Mouse (Mus musculus): ENCODE data around the gene Tbl2. TPM values are rescaled to one million over a fixed set of nuclear protein-coding genes. Genes with fewer than 3 reads are reported as not detected.

The Tbl2 gene
- polyA plus RNA-seq, 1 experiment from 2014 or later = 14.9 TPM

DNA sequence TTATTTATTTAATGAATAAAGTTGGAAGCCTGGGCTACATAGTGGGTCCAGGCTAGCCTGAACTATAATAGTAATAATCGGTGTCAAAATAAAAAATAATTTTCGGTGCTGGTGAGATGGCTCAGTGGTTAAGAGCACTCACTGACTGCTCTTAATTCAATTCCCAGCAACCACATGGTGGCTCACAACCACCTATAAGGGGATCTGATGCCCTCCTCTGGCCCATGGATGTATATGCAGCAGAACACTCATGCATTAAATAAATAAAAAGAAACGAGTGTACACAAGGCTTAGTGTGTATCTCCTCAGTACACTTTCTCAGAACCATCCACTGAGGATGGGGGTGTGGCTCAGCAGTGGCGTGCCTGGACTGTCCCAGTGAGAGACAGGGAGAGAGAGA is 28.7 kb upstream of the Tbl2 start:
- H3K9ac ChIP-seq = no peak overlapping the region
- H3K4me2 ChIP-seq = no peak overlapping the region
- H3K4me1 ChIP-seq (replicated peaks) = no peaks in the 10 kb centered on the region
- no peaks in the 10 kb centered on the region for H3K36me3 ChIP-seq
- H3K27ac ChIP-seq = no peak overlapping the region
- no peak overlapping the region for H3K4me3 ChIP-seq
- H3K27me3 ChIP-seq = peaks cover 20% of the 10 kb centered on the region
- no peaks in the 10 kb centered on the region for H3K9me3 ChIP-seq
- 61% methylated on average over 4 of the region's 4 CpGs for WGBS
- ATAC-seq (ENCODE audit: low FRiP score) = no peak

DNA sequence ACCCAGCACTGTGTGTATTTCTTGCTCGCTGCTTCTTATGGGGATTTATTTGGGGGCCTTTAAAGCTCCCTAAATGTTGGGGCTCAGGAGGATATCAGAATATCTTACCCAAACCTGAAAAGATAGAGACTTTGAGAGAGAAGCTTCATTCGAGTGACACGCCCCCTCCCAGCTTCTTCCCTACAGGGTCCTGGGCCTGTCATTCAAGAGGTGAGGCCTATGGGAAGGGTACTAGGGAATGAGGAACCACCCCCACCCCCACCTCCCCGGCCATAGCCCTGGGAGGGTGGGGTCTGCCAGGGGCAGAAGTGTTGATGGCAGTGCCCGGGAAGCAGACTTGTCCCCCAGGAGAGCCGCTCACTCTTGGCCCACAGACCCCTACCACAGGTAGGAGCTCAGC is 23.3 kb upstream of the Tbl2 start:
- H3K4me3 ChIP-seq = no peak overlapping the region
- WGBS = 63% methylated on average over 6 of the region's 6 CpGs
- no peak overlapping the region for H3K27ac ChIP-seq
- H3K36me3 ChIP-seq = no peaks in the 10 kb centered on the region
- H3K9me3 ChIP-seq = no peaks in the 10 kb centered on the region
- no peak for ATAC-seq (ENCODE audit: low FRiP score)
- H3K4me2 ChIP-seq = no peak overlapping the region
- peaks cover 35% of the 10 kb centered on the region; the same call in 1 of the 2 replicates for H3K27me3 ChIP-seq
- H3K9ac ChIP-seq = no peak overlapping the region
- no peaks in the 10 kb centered on the region for H3K4me1 ChIP-seq (replicated peaks)

DNA sequence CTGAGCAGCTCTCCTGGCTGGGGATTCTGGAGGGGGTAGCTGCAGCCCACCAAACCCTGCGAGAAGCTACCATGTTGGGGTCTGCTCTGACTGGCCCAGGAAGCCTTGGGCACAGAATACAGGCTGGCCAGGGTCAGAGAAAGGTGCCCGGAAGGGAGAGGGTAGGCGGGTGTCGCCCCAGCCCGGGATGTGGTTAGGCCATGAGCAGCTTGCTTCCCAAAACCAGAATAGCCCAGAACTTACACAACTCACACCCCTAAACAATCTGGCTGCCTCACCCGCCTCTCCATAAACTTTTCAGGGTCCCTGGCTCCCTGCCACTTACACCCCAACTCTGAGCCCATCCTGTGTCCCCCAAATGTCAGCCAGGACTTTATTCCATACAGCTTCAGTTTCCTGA is 21.8 kb upstream of the Tbl2 start:
- Histone ChIP-seq H3K27ac (no peak overlapping the region), H3K4me3 (no peak overlapping the region), H3K4me1 (replicated peaks) (no peaks in the 10 kb centered on the region), H3K36me3 (no peaks in the 10 kb centered on the region), H3K4me2 (no peak overlapping the region), H3K9me3 (no peaks in the 10 kb centered on the region), H3K27me3 (peaks cover 35% of the 10 kb centered on the region), H3K9ac (no peak overlapping the region)
- WGBS = 86% methylated on average over 6 of the region's 6 CpGs
- ATAC-seq (ENCODE audit: low FRiP score) = no peak

DNA sequence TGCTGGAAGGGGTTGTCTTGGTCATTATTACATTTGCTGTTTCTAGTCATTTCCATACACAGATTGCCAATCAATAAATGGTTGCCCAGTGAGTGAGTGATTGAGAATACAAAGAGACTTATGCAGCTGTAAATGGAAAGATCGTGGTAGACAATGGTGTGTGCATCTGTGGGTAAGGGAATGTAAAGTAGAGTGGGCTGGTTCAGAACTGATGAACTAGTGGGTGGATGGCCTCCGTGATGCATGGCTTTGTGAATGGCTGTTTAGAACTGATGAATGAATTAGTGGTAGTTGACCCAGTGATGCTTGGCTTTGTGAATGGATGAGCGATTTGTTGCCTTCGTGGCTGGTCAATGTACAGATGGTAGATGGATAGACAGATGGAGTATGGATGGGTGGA is 19.7 kb upstream of the Tbl2 start:
- Histone ChIP-seq H3K4me1 (replicated peaks) (peaks cover 11% of the 10 kb centered on the region), H3K4me3 (no peak overlapping the region), H3K27me3 (peaks cover 55% of the 10 kb centered on the region), H3K27ac (no peak overlapping the region), H3K9ac (no peak overlapping the region), H3K36me3 (no peaks in the 10 kb centered on the region), H3K9me3 (no peaks in the 10 kb centered on the region), H3K4me2 (no peak overlapping the region)
- WGBS = 88% methylated on average over 4 of the region's 4 CpGs
- no peak for ATAC-seq (ENCODE audit: low FRiP score)

DNA sequence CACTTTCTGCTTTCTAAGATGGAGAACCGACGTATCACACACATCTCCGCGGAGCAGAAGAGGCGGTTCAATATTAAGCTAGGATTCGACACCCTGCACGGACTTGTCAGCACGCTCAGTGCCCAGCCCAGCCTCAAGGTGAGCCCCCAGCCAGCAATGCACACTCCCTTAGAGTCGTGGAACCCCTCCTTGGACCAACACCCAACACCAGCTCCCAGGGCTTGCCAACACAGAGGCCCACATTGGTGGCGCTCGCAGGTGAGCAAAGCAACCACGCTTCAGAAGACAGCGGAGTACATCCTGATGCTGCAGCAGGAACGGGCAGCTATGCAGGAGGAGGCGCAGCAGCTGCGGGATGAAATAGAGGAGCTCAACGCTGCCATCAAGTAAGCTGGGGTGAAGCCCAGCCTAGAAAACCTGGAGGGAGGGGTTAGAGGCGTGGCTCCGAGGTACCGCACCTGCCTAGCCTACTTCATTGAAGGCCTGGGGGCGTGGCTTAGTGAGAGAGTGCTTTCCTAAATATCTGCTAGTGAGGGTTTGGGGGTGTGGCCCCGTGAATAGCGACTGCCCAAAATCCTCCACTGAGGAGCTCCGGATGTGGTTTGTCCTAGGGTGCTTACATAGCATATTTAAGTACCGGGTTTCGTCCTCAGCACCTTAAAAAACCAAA is 15.6 kb upstream of the Tbl2 start:
- Histone ChIP-seq H3K9ac (peak overlapping the region; percentile 24; the same call in 1 of the 2 replicates), H3K36me3 (no peaks in the 10 kb centered on the region), H3K27me3 (peaks cover 70% of the 10 kb centered on the region), H3K9me3 (no peaks in the 10 kb centered on the region), H3K4me3 (peak overlapping the region; percentile 24), H3K4me1 (replicated peaks) (peaks cover 11% of the 10 kb centered on the region), H3K27ac (no peak overlapping the region), H3K4me2 (peak overlapping the region; percentile 47)
- no peak for ATAC-seq (ENCODE audit: low FRiP score)
- 6% methylated on average over 26 of the region's 26 CpGs for WGBS

DNA sequence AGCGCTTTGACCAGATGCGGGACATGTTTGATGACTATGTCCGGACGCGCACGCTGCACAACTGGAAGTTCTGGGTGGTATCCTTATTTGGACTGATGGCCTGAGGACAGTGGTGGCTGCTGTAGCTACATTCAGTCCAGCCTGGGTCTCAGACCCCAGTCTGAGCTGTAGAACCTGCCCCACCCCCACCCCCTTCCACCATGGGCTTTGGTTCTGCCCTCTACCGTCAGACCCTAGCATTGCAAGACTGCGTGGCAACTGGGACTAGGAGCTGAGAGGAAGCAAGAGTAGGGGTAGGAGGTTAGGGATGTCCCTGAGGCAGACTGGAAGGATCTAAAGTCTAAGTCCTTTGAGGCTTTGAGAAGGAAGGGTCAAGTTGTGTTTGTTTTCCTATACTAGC is 14.9 kb upstream of the Tbl2 start:
- no peak overlapping the region for H3K9ac ChIP-seq
- peak overlapping the region; percentile 47 for H3K4me2 ChIP-seq
- peaks cover 11% of the 10 kb centered on the region for H3K4me1 ChIP-seq (replicated peaks)
- no peaks in the 10 kb centered on the region for H3K36me3 ChIP-seq
- WGBS = 7% methylated on average over 8 of the region's 8 CpGs
- ATAC-seq (ENCODE audit: low FRiP score) = no peak
- H3K9me3 ChIP-seq = no peaks in the 10 kb centered on the region
- peaks cover 70% of the 10 kb centered on the region for H3K27me3 ChIP-seq
- peak overlapping the region; percentile 24 for H3K4me3 ChIP-seq
- no peak overlapping the region for H3K27ac ChIP-seq

DNA sequence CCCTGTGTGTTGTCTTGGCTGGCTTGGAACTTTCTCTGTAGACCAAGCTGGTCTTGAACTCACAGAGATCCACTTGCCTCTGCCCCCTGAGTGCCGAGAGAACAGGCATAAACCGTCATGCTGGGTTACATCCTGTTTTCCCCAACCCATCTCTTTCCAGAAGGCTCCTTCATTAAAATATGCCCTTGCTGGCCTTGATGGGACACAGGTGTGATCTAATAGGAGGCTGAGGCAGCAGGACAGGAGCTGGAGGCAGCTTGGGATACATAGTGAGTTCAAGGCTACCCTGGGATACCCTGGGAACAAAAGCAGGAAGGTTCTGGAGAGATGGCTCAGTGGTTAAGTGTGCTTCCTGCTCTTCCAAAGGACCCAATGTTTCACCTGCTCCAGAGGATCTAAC is 9.6 kb upstream of the Tbl2 start:
- no peaks in the 10 kb centered on the region for H3K4me1 ChIP-seq (replicated peaks)
- no peak overlapping the region for H3K4me3 ChIP-seq
- H3K4me2 ChIP-seq = no peak overlapping the region
- 78% methylated on average over 2 of the region's 2 CpGs for WGBS
- H3K9ac ChIP-seq = no peak overlapping the region
- peaks cover 24% of the 10 kb centered on the region for H3K27me3 ChIP-seq
- no peak overlapping the region for H3K27ac ChIP-seq
- no peak for ATAC-seq (ENCODE audit: low FRiP score)
- no peaks in the 10 kb centered on the region for H3K36me3 ChIP-seq
- H3K9me3 ChIP-seq = no peaks in the 10 kb centered on the region

DNA sequence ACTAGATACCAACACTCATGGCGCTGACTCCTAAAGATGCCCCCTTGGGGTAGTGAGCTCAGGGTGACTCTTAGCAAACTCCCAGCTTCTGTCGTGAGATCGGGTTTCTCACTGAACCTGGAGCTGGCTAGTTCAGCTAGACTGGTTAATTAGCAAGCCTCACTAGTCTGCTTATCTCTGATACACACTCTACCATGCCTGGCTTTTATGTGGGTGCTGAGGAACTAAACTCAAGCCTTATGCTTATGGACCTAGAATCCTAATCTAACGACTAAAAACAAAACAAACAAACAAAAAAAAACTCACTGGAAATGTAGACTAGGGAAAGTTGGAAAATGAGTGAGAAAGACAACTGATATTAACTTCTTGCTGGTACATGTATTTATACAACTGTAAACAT is 5.0 kb upstream of the Tbl2 start:
- ATAC-seq (ENCODE audit: low FRiP score) = no peak
- Histone ChIP-seq H3K9ac (no peak overlapping the region), H3K4me1 (replicated peaks) (peaks cover 7% of the 10 kb centered on the region; the same call in 1 of the 2 replicates), H3K36me3 (no peaks in the 10 kb centered on the region), H3K4me3 (no peak overlapping the region), H3K4me2 (no peak overlapping the region), H3K9me3 (no peaks in the 10 kb centered on the region), H3K27ac (no peak overlapping the region), H3K27me3 (0 out of 2 replicates have a peak, but pooled peaks cover 4% of the 10 kb centered on the region)
- 67% methylated on average over 4 of the region's 4 CpGs for WGBS

DNA sequence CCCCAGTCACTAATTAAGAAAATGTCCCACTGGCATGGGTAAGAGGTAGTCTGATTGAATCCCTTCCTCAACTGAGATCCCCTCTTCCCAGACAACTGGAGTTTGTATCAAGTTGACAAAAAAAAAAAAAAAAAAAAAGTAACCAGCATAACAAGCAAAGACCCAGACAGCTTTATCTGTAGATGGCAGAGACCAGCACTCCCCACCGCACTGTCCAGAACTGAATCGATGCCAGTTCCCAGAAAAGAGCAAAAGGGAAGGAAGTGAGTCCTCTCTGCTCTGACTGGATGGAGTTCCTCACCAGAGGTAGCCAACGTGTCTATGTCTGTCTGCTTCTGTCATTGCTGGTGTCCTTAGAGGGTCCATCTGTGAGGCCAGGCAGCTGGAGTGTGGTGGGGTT is 3.9 kb upstream of the Tbl2 start:
- 85% methylated on average over 3 of the region's 3 CpGs for WGBS
- ATAC-seq (ENCODE audit: low FRiP score) = no peak

DNA sequence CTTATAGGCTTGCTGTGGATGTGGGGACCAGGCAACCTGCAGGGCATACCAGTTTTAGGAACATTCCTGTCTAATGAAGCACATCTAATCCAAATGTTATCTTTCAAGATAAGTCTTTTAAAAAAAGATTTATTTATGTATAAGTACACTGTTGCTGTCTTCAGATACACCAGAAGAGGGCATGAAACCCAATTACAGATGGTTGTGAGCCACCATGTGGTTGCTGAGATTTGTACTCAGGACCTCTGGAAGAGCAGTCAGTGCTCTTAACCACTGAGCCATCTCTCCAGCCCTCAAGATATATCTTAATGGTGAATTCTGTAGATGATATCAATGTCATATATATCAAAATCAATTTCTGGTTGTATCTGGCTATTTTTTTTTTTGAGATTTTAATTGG is 3.5 kb upstream of the Tbl2 start:
- no peak for ATAC-seq (ENCODE audit: low FRiP score)
- Histone ChIP-seq H3K36me3 (no peaks in the 10 kb centered on the region), H3K4me2 (no peak overlapping the region), H3K4me1 (replicated peaks) (peaks cover 15% of the 10 kb centered on the region), H3K4me3 (no peak overlapping the region), H3K27me3 (0 out of 2 replicates have a peak, but pooled peaks cover 4% of the 10 kb centered on the region), H3K9me3 (no peaks in the 10 kb centered on the region), H3K9ac (no peak overlapping the region), H3K27ac (no peak overlapping the region)

More for the DNA sequence above, 3.9 kb upstream of the Tbl2 start:
- 0 out of 2 replicates have a peak, but pooled peaks cover 4% of the 10 kb centered on the region for H3K27me3 ChIP-seq
- H3K4me3 ChIP-seq = no peak overlapping the region
- no peak overlapping the region for H3K9ac ChIP-seq
- H3K27ac ChIP-seq = no peak overlapping the region
- H3K4me1 ChIP-seq (replicated peaks) = peaks cover 14% of the 10 kb centered on the region
- H3K36me3 ChIP-seq = no peaks in the 10 kb centered on the region
- no peaks in the 10 kb centered on the region for H3K9me3 ChIP-seq
- H3K4me2 ChIP-seq = no peak overlapping the region

DNA sequence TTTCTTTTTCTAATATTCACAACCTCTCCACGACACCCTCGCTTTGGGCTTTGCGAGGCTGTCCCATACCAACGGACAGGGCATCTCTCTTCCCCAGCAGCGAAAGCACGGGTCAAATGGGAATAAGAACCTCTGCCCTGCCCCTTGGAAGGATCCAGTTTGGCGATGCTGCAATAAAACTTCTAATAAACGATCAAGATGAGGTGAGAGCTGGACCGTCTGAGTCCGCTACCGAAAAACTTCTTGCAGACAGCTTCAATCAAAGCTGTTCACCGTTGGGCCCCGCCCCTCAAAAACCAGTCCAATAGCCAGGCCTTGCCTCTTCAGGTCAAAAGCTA is 773 bp upstream of the Tbl2 start:
- H3K9ac ChIP-seq = peak overlapping the region; percentile 81
- peak overlapping the region; percentile 81; the same call in 1 of the 2 replicates for H3K27ac ChIP-seq
- H3K27me3 ChIP-seq = no peaks in the 10 kb centered on the region
- ATAC-seq (ENCODE audit: low FRiP score) = no peak
- peaks cover 15% of the 10 kb centered on the region for H3K4me1 ChIP-seq (replicated peaks)
- H3K4me2 ChIP-seq = peak overlapping the region; percentile 82
- H3K36me3 ChIP-seq = no peaks in the 10 kb centered on the region
- peak overlapping the region; percentile 70 for H3K4me3 ChIP-seq
- no peaks in the 10 kb centered on the region for H3K9me3 ChIP-seq
- WGBS = 0% methylated on average over 13 of the region's 13 CpGs

DNA sequence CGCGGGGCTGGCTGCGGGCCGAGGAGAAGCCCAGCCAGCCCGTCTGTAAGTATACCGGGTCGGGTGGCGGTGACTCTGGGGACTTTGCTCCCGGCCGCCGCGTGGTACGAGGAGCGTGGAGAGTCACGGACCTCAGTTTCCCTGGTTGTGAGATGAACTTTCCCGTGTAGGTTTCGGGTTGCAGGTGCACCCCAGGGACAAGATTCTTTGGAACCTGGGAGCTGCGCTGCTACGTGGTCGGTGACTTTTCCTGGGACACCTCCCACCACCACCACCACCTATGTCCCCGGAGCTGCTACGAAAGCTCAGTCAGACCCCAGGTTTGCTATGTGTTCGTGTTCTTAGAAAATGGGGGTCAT is 342 bp downstream of the Tbl2 start:
- H3K9ac ChIP-seq = peak overlapping the region; percentile 81
- peaks cover 15% of the 10 kb centered on the region for H3K4me1 ChIP-seq (replicated peaks)
- peak overlapping the region; percentile 82 for H3K4me2 ChIP-seq
- ATAC-seq (ENCODE audit: low FRiP score) = no peak
- H3K4me3 ChIP-seq = peak overlapping the region; percentile 70
- H3K9me3 ChIP-seq = no peaks in the 10 kb centered on the region
- no peaks in the 10 kb centered on the region for H3K27me3 ChIP-seq
- WGBS = under 1% methylated on average over 23 of the region's 23 CpGs
- peaks cover 9% of the 10 kb centered on the region for H3K36me3 ChIP-seq
- H3K27ac ChIP-seq = peak overlapping the region; percentile 81

DNA sequence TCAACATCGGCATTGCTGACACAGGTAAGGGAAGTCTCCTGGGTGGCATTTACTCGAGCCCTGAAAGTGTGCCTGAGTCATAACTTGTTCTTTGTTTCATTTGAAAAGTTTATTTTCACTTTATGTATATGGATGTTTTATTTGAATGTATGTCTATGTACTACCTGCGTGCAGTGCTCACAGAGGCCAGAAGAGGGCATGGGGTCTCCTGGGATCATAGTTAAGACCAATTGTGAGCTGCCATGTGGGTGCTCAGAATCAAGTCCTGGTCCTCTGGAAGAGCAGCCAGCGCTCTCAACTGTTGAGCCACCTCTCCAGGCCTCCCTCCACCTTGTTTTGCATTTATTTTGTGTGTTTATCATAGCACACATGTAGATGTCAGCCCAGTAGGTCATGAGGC is 7.0 kb downstream of the Tbl2 start:
- H3K27me3 ChIP-seq = no peaks in the 10 kb centered on the region
- no peak for ATAC-seq (ENCODE audit: low FRiP score)
- no peak overlapping the region for H3K4me3 ChIP-seq
- H3K4me1 ChIP-seq (replicated peaks) = no peaks in the 10 kb centered on the region
- WGBS = 93% methylated on average over 4 of the region's 4 CpGs
- H3K9ac ChIP-seq = no peak overlapping the region
- H3K27ac ChIP-seq = no peak overlapping the region
- no peaks in the 10 kb centered on the region for H3K9me3 ChIP-seq
- no peak overlapping the region for H3K4me2 ChIP-seq
- H3K36me3 ChIP-seq = peaks cover 75% of the 10 kb centered on the region

Data from hindbrain, embryonic 13.5 days (tissue).